Mouse (Mus musculus) stomach, postnatal 0 days (tissue): ENCODE measurements at regions not wholly inside any gene's neighbourhood (a gene's known extent, or its start where the extent isn't known, plus 50 kb on each side); places are given as distances from the start of the nearest gene placed in this dataset.

Experiments used
- CTCF ChIP-seq: IDR thresholded peaks from 2 replicates; pipeline ENCODE4 v1.5.1; 2016; ENCODE audit warnings: antibody characterized with exemption, low read depth, mild to moderate bottlenecking, moderate library complexity
- EP300 ChIP-seq: optimal IDR thresholded peaks from 2 replicates; pipeline ENCODE3; 2016; ENCODE audit warnings: antibody characterized with exemption

- TF ChIP-seq CTCF, result no peak
- no peak for TF ChIP-seq EP300
These were observed 77.9 kb upstream of the Cadm2 start for GRCm38 (mm10) chr16:67698619-67699018.
